Mouse (Mus musculus): Measurements from ENCODE around the gene 1600014C10Rik. TPM values are rescaled to one million over a fixed set of nuclear protein-coding genes. Genes with fewer than 3 reads are reported as not detected.

1600014C10Rik gene
- polyA plus RNA-seq, 1 experiment from 2014 or later: 25.0 TPM

DNA sequence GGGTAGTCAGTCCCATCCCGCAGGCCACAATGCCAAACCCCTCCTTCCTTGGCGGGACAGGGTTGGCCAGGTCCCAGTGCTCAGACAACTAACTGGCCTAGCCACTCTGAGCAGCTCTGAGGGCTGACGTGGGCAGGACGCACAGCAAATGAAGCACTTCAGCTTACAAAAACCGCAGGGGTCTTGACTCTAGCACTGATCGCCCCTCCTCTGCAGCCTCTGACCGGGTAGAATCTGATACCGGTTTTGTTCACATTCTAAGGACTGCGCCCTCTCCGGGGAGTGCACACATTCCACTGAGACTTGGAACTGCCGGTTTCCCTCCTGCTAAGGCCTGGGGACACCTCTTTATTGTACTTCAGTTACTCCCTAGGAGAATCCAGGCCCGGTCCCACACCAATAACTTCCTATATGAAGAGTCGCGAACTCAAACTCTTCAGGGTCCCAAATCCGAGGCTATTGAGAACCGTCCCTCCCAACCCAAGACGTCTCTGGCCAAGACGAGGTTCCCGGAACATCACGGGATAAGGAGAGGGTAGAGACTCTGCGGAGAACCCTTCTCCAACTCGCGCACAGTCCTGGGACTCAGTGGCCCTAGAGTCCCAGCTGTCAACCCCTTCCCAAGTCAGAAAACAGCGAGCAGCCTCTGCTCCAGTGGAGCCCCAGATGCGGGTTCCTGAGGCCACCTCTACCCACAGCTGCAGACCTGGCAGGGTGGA is 44.3 kb downstream of the 1600014C10Rik start:
- in situ Hi-C loops (cut with MboI; ENCODE audit: low pct_unique_long_range_greater_than_20kb): no loop called here
- ATAC-seq: peak; percentile 22
- CTCF ChIA-PET: interaction anchor here (1.4 to 4.6 kb wide), 3 partner anchors 23 to 26 kb away, joined by 3 to 23 read pairs (median 4); no protein-coding TSS in a partner anchor
- DNase-seq (ENCODE audit: low read depth, low spot score): no peak
- POLR2A ChIA-PET: interaction anchor here (1.4 to 1.5 kb wide), 2 partner anchors 12 to 44 kb away, joined by 3 to 4 read pairs; partner anchors contain the start of gene Pop4
- H3K27me3 ChIP-seq: no peaks in the 10 kb centered on the region
- no peak for TF ChIP-seq CTCF (IDR thresholded peaks at IDR 0.05)

DNA sequence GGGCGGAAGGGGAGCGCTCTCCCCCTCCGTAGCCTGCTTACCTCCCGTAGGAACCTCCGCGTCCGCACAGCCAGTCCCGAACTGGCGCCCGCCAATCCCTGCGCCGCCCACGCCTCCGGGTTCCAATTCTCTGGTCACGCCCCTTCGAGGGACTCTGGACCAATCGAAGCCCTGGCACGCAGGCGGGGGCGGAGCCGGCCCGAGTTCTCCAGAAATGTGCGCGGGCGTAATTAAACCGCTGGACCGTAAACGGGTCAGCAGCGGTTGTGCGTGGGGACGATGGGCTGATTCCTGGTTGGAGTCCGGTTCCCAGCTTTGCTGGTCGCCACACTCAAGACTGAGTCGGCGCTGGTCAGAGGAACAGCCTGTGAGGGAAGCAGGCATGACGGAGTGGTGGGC is 44.9 kb downstream of the 1600014C10Rik start, which contains the start of gene Plekhf1:
Plekhf1 (minus strand) TSS at position 117 of the 399 bp plus-strand sequence.
- TF ChIP-seq CTCF (IDR thresholded peaks at IDR 0.05): no peak
- CTCF ChIA-PET: interaction anchor here (4.6 kb wide), 1 partner anchor 27 kb away, joined by 23 read pairs; no protein-coding TSS in a partner anchor
- peak; percentile 87 for DNase-seq (ENCODE audit: low read depth, low spot score)
- in situ Hi-C loops (cut with MboI; ENCODE audit: low pct_unique_long_range_greater_than_20kb): no loop called here
- peak; percentile 81 for ATAC-seq
- POLR2A ChIA-PET: interaction anchor here (1.5 kb wide), 1 partner anchor 12 kb away, joined by 3 read pairs; no protein-coding TSS in a partner anchor
- H3K27me3 ChIP-seq: no peaks in the 10 kb centered on the region

DNA sequence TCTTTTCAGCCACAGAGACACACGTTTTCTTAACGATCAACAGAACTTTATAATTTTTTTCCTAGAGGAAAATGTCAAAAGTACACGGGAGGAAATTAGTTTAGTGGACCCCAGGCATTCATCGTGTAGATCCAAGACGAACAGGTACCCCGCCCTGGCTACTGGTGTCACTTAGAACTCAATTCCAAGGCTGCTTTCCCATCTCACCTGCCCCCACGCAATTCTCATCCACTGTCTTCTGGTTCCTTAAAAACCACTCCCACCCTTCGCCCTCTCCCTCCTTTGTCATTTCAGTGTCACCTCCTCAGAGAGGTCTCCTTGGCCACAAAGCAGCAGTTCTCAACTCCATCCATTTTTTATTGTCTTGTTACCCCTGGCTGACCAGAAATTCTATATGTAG is 45.3 kb downstream of the 1600014C10Rik start:
- ChIA-PET POLR2A (interaction anchor here (1.5 kb wide), 1 partner anchor 13 kb away, joined by 3 read pairs; no protein-coding TSS in a partner anchor), CTCF (interaction anchor here (1.2 to 4.6 kb wide), 2 partner anchors 27 to 46 kb away, joined by 3 to 23 read pairs; no protein-coding TSS in a partner anchor)
- no peak for ATAC-seq
- TF ChIP-seq CTCF (IDR thresholded peaks at IDR 0.05): no peak
- in situ Hi-C loops (cut with MboI; ENCODE audit: low pct_unique_long_range_greater_than_20kb): no loop called here
- DNase-seq (ENCODE audit: low read depth, low spot score): no peak
- H3K27me3 ChIP-seq: no peaks in the 10 kb centered on the region

DNA sequence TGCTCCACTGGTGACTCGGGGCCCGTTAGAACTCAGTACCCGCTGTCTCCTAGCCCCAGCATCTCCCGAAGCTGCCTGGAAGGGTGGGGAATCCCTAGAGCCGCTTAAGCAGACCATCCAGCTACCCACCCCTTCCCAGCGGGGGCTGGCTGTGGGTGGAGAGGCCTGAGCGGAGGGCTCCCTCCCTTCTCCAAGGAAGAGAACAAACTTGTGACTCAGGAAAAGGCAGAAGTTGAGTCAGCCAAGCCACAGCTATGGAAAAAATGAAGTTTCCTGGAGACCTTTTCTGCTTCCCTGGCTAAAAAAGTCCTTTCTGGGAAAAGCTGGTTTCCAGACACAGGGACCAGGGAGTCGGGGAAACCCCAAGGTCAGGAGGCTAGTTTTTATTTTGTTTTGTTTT is 47.3 kb downstream of the 1600014C10Rik start:
- POLR2A ChIA-PET: no interaction called here
- in situ Hi-C loops (cut with MboI; ENCODE audit: low pct_unique_long_range_greater_than_20kb): no loop called here
- H3K27me3 ChIP-seq: no peaks in the 10 kb centered on the region
- CTCF ChIA-PET: interaction anchor here (0.7 to 4.6 kb wide), 6 partner anchors 22 to 155 kb away, joined by 3 to 23 read pairs (median 4); no protein-coding TSS in a partner anchor
- TF ChIP-seq CTCF (IDR thresholded peaks at IDR 0.05): no peak
- ATAC-seq (peak; percentile 84), DNase-seq (ENCODE audit: low read depth, low spot score) (peak; percentile 91)

DNA sequence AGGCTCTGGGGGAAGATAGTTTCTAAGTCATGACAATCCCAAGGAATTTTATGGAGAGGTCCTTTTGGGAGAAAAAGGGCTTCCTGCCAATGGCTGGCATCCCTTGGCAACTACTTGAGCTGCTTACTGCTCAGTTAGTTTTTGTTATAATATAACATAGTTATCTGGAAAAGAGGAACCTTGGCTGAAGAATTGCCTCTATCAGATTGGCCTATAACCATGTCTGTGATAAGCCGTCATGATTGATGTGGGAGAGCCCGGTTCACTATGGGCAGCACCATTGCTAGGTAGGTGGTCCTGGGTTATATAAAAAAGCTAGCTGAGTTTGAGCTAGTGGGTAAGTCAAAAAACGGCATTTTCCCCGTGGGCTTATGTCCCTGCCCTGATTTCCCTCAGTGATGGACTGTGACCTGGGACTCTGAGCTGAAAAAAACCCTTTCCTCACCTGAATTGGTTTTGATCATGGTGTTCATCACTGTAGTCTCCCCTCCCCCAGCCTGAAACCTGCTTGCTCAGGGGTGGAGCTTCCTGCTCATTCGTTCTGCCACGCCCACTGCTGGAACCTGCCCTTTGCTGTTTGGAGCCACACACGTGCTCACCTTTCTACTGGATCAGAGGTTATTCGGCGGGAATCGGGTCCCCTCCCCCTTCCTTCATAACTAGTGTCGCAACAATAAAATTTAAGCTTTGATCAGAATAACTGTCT is 53.5 kb downstream of the 1600014C10Rik start:
- POLR2A ChIA-PET: no interaction called here
- DNase-seq (ENCODE audit: low read depth, low spot score) (no peak), ATAC-seq (no peak)
- TF ChIP-seq CTCF (IDR thresholded peaks at IDR 0.05): no peak
- H3K27me3 ChIP-seq: no peaks in the 10 kb centered on the region
- CTCF ChIA-PET: interaction anchor here (1.1 to 1.3 kb wide), 2 partner anchors 8 to 35 kb away, joined by 3 read pairs; no protein-coding TSS in a partner anchor
- in situ Hi-C loops (cut with MboI; ENCODE audit: low pct_unique_long_range_greater_than_20kb): no loop called here

DNA sequence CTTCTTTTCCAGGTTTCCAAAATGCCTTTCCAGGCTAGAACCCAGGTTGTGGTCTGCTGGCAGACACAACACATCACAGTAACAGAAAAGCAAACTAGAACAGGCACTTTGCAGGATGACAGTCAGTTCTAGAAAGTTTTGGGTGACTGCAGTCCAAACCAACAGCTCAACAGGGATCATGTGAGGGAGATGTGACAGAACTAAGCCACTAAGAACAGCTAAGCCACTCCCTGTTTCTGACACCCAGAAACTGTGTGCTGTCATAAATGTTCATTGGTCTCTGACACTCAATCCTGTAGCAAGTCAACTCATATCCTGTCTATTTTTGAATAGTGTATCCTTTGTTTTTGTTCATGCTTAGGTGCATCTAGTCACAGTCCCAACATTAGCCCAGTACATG is 54.1 kb downstream of the 1600014C10Rik start:
- POLR2A ChIA-PET: no interaction called here
- TF ChIP-seq CTCF (IDR thresholded peaks at IDR 0.05): no peak
- H3K27me3 ChIP-seq: no peaks in the 10 kb centered on the region
- CTCF ChIA-PET: no interaction called here
- in situ Hi-C loops (cut with MboI; ENCODE audit: low pct_unique_long_range_greater_than_20kb): no loop called here
- ATAC-seq: no peak
- no peak for DNase-seq (ENCODE audit: low read depth, low spot score)

DNA sequence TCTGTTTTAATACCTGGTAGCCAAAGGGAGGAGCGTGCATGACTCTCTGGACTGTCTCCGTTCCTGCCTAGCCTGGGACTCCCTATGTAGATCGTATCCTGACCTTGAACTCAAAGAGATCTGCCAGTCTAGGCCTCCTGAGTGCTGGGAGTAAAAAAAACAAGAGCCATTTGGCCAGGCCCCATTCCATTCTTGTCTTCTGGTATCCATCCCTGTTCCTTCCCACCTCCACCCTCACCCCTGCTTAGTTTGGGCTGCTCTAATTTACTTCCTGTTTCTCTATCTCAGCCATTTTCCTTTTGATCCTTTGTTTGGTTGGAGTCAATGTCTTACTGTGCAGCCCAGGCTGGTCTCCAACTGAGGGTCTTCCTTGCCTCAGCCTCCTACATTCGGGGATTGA is 59.4 kb downstream of the 1600014C10Rik start:
- no peak for ATAC-seq
- no peak for TF ChIP-seq CTCF (IDR thresholded peaks at IDR 0.05)
- CTCF ChIA-PET: interaction anchor here (1.8 kb wide), 1 partner anchor 11 kb away, joined by 5 read pairs; no protein-coding TSS in a partner anchor

More for the DNA sequence above, 59.4 kb downstream of the 1600014C10Rik start:
- no peak for DNase-seq (ENCODE audit: low read depth, low spot score)
- in situ Hi-C loops (cut with MboI; ENCODE audit: low pct_unique_long_range_greater_than_20kb): no loop called here
- POLR2A ChIA-PET: no interaction called here
- H3K27me3 ChIP-seq: no peaks in the 10 kb centered on the region

Other genes starting within 250 kb of the 1600014C10Rik start
- 46.6 TPM for gene Uri1, start 159.7 kb upstream of the 1600014C10Rik start, polyA plus RNA-seq (2021)
- 17.9 TPM for gene Ccne1, start 75.7 kb upstream of the 1600014C10Rik start, polyA plus RNA-seq (2021)
- 18.4 TPM for gene Plekhf1, start 44.8 kb downstream of the 1600014C10Rik start, polyA plus RNA-seq (2021)
- gene Pop4, start 88.2 kb downstream of the 1600014C10Rik start, polyA plus RNA-seq (2021): 38.8 TPM